Mouse (Mus musculus): Measurements from ENCODE around the gene Slc44a3. TPM values are rescaled to one million over a fixed set of nuclear protein-coding genes. Genes with fewer than 3 reads are reported as not detected.

Slc44a3 gene
- polyA plus RNA-seq, 1 experiment, result 2.3 TPM

DNA sequence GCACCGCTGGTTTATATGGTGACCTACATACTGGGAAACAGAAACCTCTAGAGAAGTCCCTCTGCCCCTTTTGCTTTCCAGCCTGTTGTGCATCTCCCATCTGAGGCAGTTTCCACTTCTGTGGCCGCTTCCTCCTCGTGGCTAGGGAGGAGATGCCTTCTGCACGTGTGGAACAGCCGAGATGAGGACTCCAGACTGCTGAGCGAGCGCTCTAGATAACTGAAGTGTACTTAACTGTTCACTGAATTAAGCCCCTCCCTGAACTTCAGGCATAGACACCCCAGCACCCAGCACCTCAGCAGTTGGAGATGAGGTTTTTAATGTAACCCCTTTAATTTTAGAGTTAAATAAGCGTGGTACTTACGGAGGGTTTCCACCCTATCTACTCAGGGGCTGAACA, 4.6 kb upstream of the Slc44a3 start:
- no peak overlapping the region for H3ac ChIP-seq (ENCODE audit: control insufficient read depth, insufficient read length)
- H3K4me3 ChIP-seq, result no peak overlapping the region
- no peak for TF ChIP-seq CEBPB (IDR thresholded peaks at IDR 0.05; ENCODE audit: insufficient read depth, poor library complexity, severe bottlenecking)
- no peak for TF ChIP-seq MYOD1 (IDR thresholded peaks at IDR 0.05; ENCODE audit: control insufficient read depth in 1 of 3, insufficient read length in 2 of 3, low read depth in 2 of 3)
- no peak for TF ChIP-seq E2F4 (IDR thresholded peaks at IDR 0.05; ENCODE audit: insufficient read depth)
- TF ChIP-seq POLR2A (IDR thresholded peaks at IDR 0.05; ENCODE audit: insufficient read length, low read depth), result no peak
- no peak for TF ChIP-seq TCF3 (IDR thresholded peaks at IDR 0.05; ENCODE audit: insufficient read length, low read depth)
- no peak for TF ChIP-seq SRF (IDR thresholded peaks at IDR 0.05; ENCODE audit: control insufficient read depth, insufficient read length, low read depth)
- TF ChIP-seq REST (IDR thresholded peaks at IDR 0.05; ENCODE audit: insufficient read depth, insufficient read length), result no peak
- no peak for TF ChIP-seq TCF12 (IDR thresholded peaks at IDR 0.05; ENCODE audit: insufficient read depth, poor library complexity, severe bottlenecking)
- no peak for TF ChIP-seq USF1 (IDR thresholded peaks at IDR 0.05; ENCODE audit: low read depth)
- TF ChIP-seq POLR2AphosphoS2 (IDR thresholded peaks at IDR 0.05; ENCODE audit: insufficient read length, low read depth), result no peak
- TF ChIP-seq MAX (IDR thresholded peaks at IDR 0.05; ENCODE audit: low read depth), result no peak
- TF ChIP-seq MYOG (IDR thresholded peaks at IDR 0.05; ENCODE audit: control insufficient read depth in 1 of 3, insufficient read depth in 1 of 3, insufficient read length in 2 of 3, low read depth in 2 of 3), result no peak
- H3K36me3 ChIP-seq (ENCODE audit: control insufficient read depth, insufficient read depth), result no peaks in the 10 kb centered on the region
- no peaks in the 10 kb centered on the region for H3K27me3 ChIP-seq (ENCODE audit: control insufficient read depth, insufficient read depth, insufficient read length)
- H3K4me2 ChIP-seq (ENCODE audit: low read depth), result no peak overlapping the region
- H3K79me2 ChIP-seq (ENCODE audit: control insufficient read depth, insufficient read depth), result no peaks in the 10 kb centered on the region

DNA sequence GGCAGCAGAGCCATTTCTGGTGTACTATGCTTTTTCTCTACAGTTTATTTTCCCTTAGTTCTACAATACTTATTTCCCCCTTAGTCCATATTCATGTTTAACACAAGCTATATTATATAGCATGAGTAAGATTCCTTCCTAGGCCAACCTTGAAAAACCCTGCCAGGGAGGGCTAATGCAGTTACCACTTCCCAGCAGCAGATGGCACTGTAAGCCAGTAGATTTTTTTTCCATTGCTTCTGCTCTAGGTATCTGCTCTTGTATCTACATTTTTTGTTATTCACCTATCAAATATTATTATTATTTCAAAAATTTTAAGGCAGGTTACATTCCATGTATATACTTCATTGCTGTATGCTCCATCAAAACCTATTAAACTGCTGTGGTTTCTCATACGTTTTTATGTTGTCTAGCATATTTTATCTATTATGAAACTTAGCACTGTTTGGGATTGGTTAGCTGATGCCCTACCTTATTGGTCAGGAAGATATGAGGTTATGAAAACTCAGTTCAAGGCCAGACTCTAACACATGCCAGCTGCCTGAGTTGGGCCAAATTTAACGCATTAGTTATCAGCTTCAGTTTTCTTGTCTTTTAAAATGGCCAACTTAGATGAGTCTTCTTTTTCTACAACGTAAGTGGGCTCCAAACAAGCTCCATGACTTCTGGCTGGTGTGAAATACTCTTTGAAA, 3.8 kb upstream of the Slc44a3 start:
- H3K4me2 ChIP-seq (ENCODE audit: low read depth), result no peak overlapping the region
- no peak overlapping the region for H3ac ChIP-seq (ENCODE audit: control insufficient read depth, insufficient read length)
- H3K79me2 ChIP-seq (ENCODE audit: control insufficient read depth, insufficient read depth), result no peaks in the 10 kb centered on the region
- no peak overlapping the region for H3K4me3 ChIP-seq
- no peak for TF ChIP-seq POLR2A (IDR thresholded peaks at IDR 0.05; ENCODE audit: insufficient read length, low read depth)
- no peak for TF ChIP-seq MAX (IDR thresholded peaks at IDR 0.05; ENCODE audit: low read depth)
- TF ChIP-seq SRF (IDR thresholded peaks at IDR 0.05; ENCODE audit: control insufficient read depth, insufficient read length, low read depth), result no peak
- TF ChIP-seq REST (IDR thresholded peaks at IDR 0.05; ENCODE audit: insufficient read depth, insufficient read length), result no peak
- no peak for TF ChIP-seq POLR2AphosphoS2 (IDR thresholded peaks at IDR 0.05; ENCODE audit: insufficient read length, low read depth)
- no peak for TF ChIP-seq CEBPB (IDR thresholded peaks at IDR 0.05; ENCODE audit: insufficient read depth, poor library complexity, severe bottlenecking)
- TF ChIP-seq E2F4 (IDR thresholded peaks at IDR 0.05; ENCODE audit: insufficient read depth), result no peak
- no peak for TF ChIP-seq TCF12 (IDR thresholded peaks at IDR 0.05; ENCODE audit: insufficient read depth, poor library complexity, severe bottlenecking)
- no peak for TF ChIP-seq MYOD1 (IDR thresholded peaks at IDR 0.05; ENCODE audit: control insufficient read depth in 1 of 3, insufficient read length in 2 of 3, low read depth in 2 of 3)
- no peak for TF ChIP-seq TCF3 (IDR thresholded peaks at IDR 0.05; ENCODE audit: insufficient read length, low read depth)
- H3K36me3 ChIP-seq (ENCODE audit: control insufficient read depth, insufficient read depth), result no peaks in the 10 kb centered on the region
- H3K27me3 ChIP-seq (ENCODE audit: control insufficient read depth, insufficient read depth, insufficient read length), result no peaks in the 10 kb centered on the region

DNA sequence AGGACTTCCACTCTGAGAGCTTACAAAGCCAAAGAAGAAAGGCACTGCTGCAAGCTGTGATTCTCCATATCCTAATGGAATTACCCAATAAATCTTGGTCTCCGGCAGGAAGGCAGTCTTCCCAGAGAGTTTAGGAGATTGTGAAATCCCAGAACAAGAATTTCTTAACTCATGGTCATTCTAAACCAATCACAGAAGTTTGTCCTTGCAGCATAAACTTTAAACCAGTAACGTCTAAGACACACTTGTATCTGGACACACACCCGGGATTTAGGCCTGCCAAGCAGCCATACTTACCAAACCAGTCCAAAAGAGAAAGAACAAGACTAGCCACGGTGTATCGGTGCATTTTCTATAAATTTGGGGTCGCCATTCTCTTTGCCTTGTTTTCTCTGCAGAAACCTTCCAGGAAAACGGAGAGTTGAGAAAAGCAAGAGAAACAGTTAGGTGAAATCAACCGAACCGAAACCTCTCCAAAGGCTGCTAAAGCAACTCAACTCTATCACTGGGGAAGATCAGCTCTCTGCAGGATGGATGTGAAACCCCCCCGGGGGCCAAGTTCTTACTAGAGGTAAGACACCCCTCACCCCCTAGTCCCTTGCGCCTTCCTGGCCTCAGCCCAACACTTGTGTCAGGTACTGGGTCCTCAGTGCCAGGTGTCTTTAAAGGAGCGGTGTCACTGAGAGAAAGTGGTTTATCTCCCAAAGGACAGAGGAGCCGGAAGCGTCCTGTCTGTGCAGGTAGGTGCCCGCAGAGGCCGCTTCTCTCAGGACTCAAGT, 645 bp downstream of the Slc44a3 start:
- TF ChIP-seq REST (IDR thresholded peaks at IDR 0.05; ENCODE audit: insufficient read depth, insufficient read length) (no peak), MAX (IDR thresholded peaks at IDR 0.05; ENCODE audit: low read depth) (no peak), CEBPB (IDR thresholded peaks at IDR 0.05; ENCODE audit: insufficient read depth, poor library complexity, severe bottlenecking) (no peak), E2F4 (IDR thresholded peaks at IDR 0.05; ENCODE audit: insufficient read depth) (no peak), TCF12 (IDR thresholded peaks at IDR 0.05; ENCODE audit: insufficient read depth, poor library complexity, severe bottlenecking) (no peak), POLR2A (IDR thresholded peaks at IDR 0.05; ENCODE audit: insufficient read length, low read depth) (no peak)
- Histone ChIP-seq H3K4me2 (ENCODE audit: low read depth) (no peak overlapping the region), H3K36me3 (ENCODE audit: control insufficient read depth, insufficient read depth) (no peaks in the 10 kb centered on the region), H3ac (ENCODE audit: control insufficient read depth, insufficient read length) (no peak overlapping the region), H3K79me2 (ENCODE audit: control insufficient read depth, insufficient read depth) (no peaks in the 10 kb centered on the region), H3K4me3 (no peak overlapping the region), H3K27me3 (ENCODE audit: control insufficient read depth, insufficient read depth, insufficient read length) (no peaks in the 10 kb centered on the region)

DNA sequence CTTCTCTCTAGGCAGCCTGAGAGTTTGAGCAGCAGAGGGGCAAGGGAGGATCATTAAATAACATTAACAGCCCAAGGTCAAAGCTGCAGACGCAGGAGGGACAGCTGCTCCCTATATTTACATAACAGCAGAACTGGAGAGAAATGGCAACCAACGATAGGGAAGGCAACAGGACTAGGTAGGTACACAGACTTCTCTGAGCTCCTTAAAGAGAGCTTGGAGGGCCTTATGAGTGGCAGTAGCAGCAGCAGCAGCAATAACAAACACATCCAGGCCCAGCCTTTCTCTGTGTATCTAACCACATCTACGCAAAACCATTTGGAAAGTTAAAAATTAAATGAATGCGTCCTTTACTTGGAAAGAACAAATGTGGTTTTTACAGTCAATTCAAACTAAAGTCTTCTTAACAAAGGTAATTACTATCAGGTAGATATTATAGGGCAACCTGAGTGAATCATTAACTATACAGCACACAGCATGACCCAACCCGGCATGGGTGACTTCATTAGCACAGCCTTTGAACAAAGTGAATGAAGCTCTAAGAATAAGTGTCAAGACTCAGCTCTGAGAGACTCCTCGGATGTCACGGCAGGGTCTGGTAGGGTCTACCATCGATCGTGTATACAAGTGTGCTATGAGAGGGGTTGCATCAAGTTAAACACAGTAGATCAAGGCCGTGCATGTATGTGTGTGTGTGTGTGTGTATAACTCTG, 1.5 kb downstream of the Slc44a3 start:
- Histone ChIP-seq H3K79me2 (ENCODE audit: control insufficient read depth, insufficient read depth) (no peaks in the 10 kb centered on the region), H3K4me3 (no peak overlapping the region), H3K4me2 (ENCODE audit: low read depth) (no peak overlapping the region), H3K27me3 (ENCODE audit: control insufficient read depth, insufficient read depth, insufficient read length) (no peaks in the 10 kb centered on the region), H3ac (ENCODE audit: control insufficient read depth, insufficient read length) (no peak overlapping the region), H3K36me3 (ENCODE audit: control insufficient read depth, insufficient read depth) (no peaks in the 10 kb centered on the region)
- TF ChIP-seq USF1 (IDR thresholded peaks at IDR 0.05; ENCODE audit: low read depth) (no peak), MAX (IDR thresholded peaks at IDR 0.05; ENCODE audit: low read depth) (no peak), MYOD1 (IDR thresholded peaks at IDR 0.05; ENCODE audit: control insufficient read depth in 1 of 3, insufficient read length in 2 of 3, low read depth in 2 of 3) (no peak), SRF (IDR thresholded peaks at IDR 0.05; ENCODE audit: control insufficient read depth, insufficient read length, low read depth) (no peak), TCF3 (IDR thresholded peaks at IDR 0.05; ENCODE audit: insufficient read length, low read depth) (no peak), REST (IDR thresholded peaks at IDR 0.05; ENCODE audit: insufficient read depth, insufficient read length) (no peak), CEBPB (IDR thresholded peaks at IDR 0.05; ENCODE audit: insufficient read depth, poor library complexity, severe bottlenecking) (no peak), TCF12 (IDR thresholded peaks at IDR 0.05; ENCODE audit: insufficient read depth, poor library complexity, severe bottlenecking) (no peak), E2F4 (IDR thresholded peaks at IDR 0.05; ENCODE audit: insufficient read depth) (no peak), POLR2AphosphoS2 (IDR thresholded peaks at IDR 0.05; ENCODE audit: insufficient read length, low read depth) (no peak)

Data from myocyte (in vitro differentiated cells).